Mouse (Mus musculus) liver, adult 2 months (tissue): ENCODE measurements around the gene Slc9a6. TPM values are rescaled to one million over a fixed set of nuclear protein-coding genes. Genes with fewer than 3 reads are reported as not detected.

Experiments
- DNase-seq: peaks from one replicate; pipeline ENCODE4 v3.0.0-alpha.2; 2011; ENCODE audit warnings: low read depth, low spot score; ENCODE audit errors: extremely low read depth
- H3K27ac ChIP-seq: fragments of 200-500 bp; replicated peaks from 2 replicates; pipeline ENCODE4 v1.5.1; 2012; ENCODE audit warnings: low read depth, mild to moderate bottlenecking, control low read depth, inconsistent platforms, low read length; ENCODE audit not compliant: insufficient read depth
- H3K27me3 ChIP-seq: fragments of 200-500 bp; 2 replicates; pipeline ENCODE4 v1.6.1; 2012; ENCODE audit warnings: mild to moderate bottlenecking, moderate library complexity, low read length, inconsistent platforms; ENCODE audit not compliant: control insufficient read depth, insufficient read depth
- H3K36me3 ChIP-seq: fragments of 200-500 bp; 2 replicates; pipeline ENCODE4 v1.6.1; 2012; ENCODE audit warnings: low read length, inconsistent platforms; ENCODE audit not compliant: control insufficient read depth, insufficient read depth
- H3K4me1 ChIP-seq: fragments of 200-500 bp; 2 replicates; pipeline ENCODE4 v1.6.1; 2011; ENCODE audit warnings: low read length; ENCODE audit not compliant: control insufficient read depth, insufficient read depth
- H3K4me3 ChIP-seq: fragments of 200-500 bp; 2 replicates; pipeline ENCODE4 v1.5.1; 2011; ENCODE audit warnings: low read depth, mild to moderate bottlenecking, control low read depth, low read length, moderate library complexity; ENCODE audit not compliant: insufficient read depth
- H3K79me2 ChIP-seq: fragments of 200-500 bp; 2 replicates; pipeline ENCODE4 v1.6.1; 2012; ENCODE audit warnings: inconsistent platforms, mild to moderate bottlenecking, low read length, moderate library complexity; ENCODE audit not compliant: control insufficient read depth, insufficient read depth
- H3K9ac ChIP-seq: fragments of 200-500 bp; 2 replicates; pipeline ENCODE4 v1.6.1; 2012; ENCODE audit warnings: low read depth, mild to moderate bottlenecking, control low read depth, inconsistent platforms, low read length
- CTCF ChIP-seq: fragments of 200-500 bp; IDR thresholded peaks from 2 replicates; pipeline ENCODE4 v1.5.1; 2011; ENCODE audit warnings: low read depth, low read length, control low read depth
- POLR2A ChIP-seq: fragments of 200-500 bp; IDR thresholded peaks from 2 replicates; pipeline ENCODE4 v1.6.1; 2011; ENCODE audit warnings: low read length, control low read depth; ENCODE audit not compliant: insufficient read depth; ENCODE audit errors: extremely low read depth
- WGBS: fragments of 180-500 bp; shearing (Covaris S2); methylation state at CpG from one replicate; pipeline ENCODE4 v1.1.7; 2018; 5-methylcytosine and 5-hydroxymethylcytosine counted together
- polyA plus RNA-seq: library from polyadenylated mRNA; depleted of rRNA; stranded (reverse); fragments of >200 nt; gene quantifications from 2 replicates; pipeline ENCODE4 v1.2.3, GENCODE M21; 2012
- total RNA-seq: library from RNA; depleted of rRNA; stranded (reverse); fragments of >200 nt; gene quantifications from 2 replicates; pipeline ENCODE4 v1.2.3, GENCODE M21; 2014

Gene Slc9a6
- total and polyA plus RNA-seq, 2 experiments = 7.8 to 11.5 TPM

- TF ChIP-seq POLR2A (no peak), CTCF (no peak)
- H3K27ac ChIP-seq = no peak overlapping the region
- H3K4me3 ChIP-seq = no peak overlapping the region
- H3K9ac ChIP-seq = no peak overlapping the region
- H3K79me2 ChIP-seq = peaks cover 7% of the 10 kb centered on the region; the same call in 1 of the 2 replicates
- H3K36me3 ChIP-seq = no peaks in the 10 kb centered on the region
- DNase-seq = peak; percentile 51
- WGBS = 57% methylated on average over 2 of the region's 2 CpGs
- peaks cover 6% of the 10 kb centered on the region; the same call in 1 of the 2 replicates for H3K4me1 ChIP-seq
- H3K27me3 ChIP-seq = no peaks in the 10 kb centered on the region
These were observed 3.0 kb upstream of the Slc9a6 start for GRCm38 (mm10) chrX:56606536-56606935.

GRCm38 (mm10) chrX:56607032-56607710, 2.4 kb upstream of the Slc9a6 start:
- no peaks in the 10 kb centered on the region for H3K27me3 ChIP-seq

GRCm38 (mm10) chrX:56609285-56609622, 303 bp upstream of the Slc9a6 start:
- no peak for DNase-seq
- peaks cover 6% of the 10 kb centered on the region; the same call in 1 of the 2 replicates for H3K4me1 ChIP-seq
- H3K4me3 ChIP-seq = peak overlapping the region; percentile 98
- no peak for TF ChIP-seq CTCF
- no peak for TF ChIP-seq POLR2A
- peak overlapping the region; percentile 69 for H3K9ac ChIP-seq
- WGBS = 14% methylated on average over 7 of the region's 7 CpGs
- H3K79me2 ChIP-seq = peaks cover 7% of the 10 kb centered on the region; the same call in 1 of the 2 replicates
- H3K27me3 ChIP-seq = no peaks in the 10 kb centered on the region
- peak overlapping the region; percentile 46 for H3K27ac ChIP-seq
- H3K36me3 ChIP-seq = no peaks in the 10 kb centered on the region

More at GRCm38 (mm10) chrX:56607032-56607710, 2.4 kb upstream of the Slc9a6 start:
- WGBS = 77% methylated on average over 7 of the region's 7 CpGs
- Histone ChIP-seq H3K4me3 (no peak overlapping the region), H3K4me1 (peaks cover 6% of the 10 kb centered on the region; the same call in 1 of the 2 replicates), H3K27ac (no peak overlapping the region), H3K79me2 (peaks cover 7% of the 10 kb centered on the region; the same call in 1 of the 2 replicates), H3K36me3 (no peaks in the 10 kb centered on the region), H3K9ac (no peak overlapping the region)
- TF ChIP-seq CTCF = no peak
- TF ChIP-seq POLR2A = no peak
- DNase-seq = no peak

- 1% methylated on average over 13 of the region's 13 CpGs for WGBS
- Histone ChIP-seq H3K36me3 (no peaks in the 10 kb centered on the region), H3K27ac (no peak overlapping the region), H3K4me1 (peaks cover 6% of the 10 kb centered on the region; the same call in 1 of the 2 replicates), H3K79me2 (peaks cover 7% of the 10 kb centered on the region; the same call in 1 of the 2 replicates), H3K27me3 (no peaks in the 10 kb centered on the region), H3K9ac (peak overlapping the region; percentile 82), H3K4me3 (peak overlapping the region; percentile 98)
- no peak for DNase-seq
- TF ChIP-seq CTCF (no peak), POLR2A (no peak)
These were observed 749 bp downstream of the Slc9a6 start for GRCm38 (mm10) chrX:56610318-56610694.

GRCm38 (mm10) chrX:56615236-56615635, 5.7 kb downstream of the Slc9a6 start:
- 85% methylated on average over 2 of the region's 2 CpGs for WGBS
- H3K36me3 ChIP-seq = no peaks in the 10 kb centered on the region
- no peaks in the 10 kb centered on the region for H3K27me3 ChIP-seq
- TF ChIP-seq CTCF (no peak), POLR2A (no peak)
- peaks cover 4% of the 10 kb centered on the region; the same call in 1 of the 2 replicates for H3K4me1 ChIP-seq
- DNase-seq = no peak
- H3K4me3 ChIP-seq = no peak overlapping the region
- no peak overlapping the region for H3K27ac ChIP-seq
- H3K9ac ChIP-seq = no peak overlapping the region
- H3K79me2 ChIP-seq = peaks cover 3% of the 10 kb centered on the region; the same call in 1 of the 2 replicates

GRCm38 (mm10) chrX:56636185-56636584, 26.6 kb downstream of the Slc9a6 start:
- H3K4me1 ChIP-seq = no peaks in the 10 kb centered on the region
- TF ChIP-seq POLR2A = no peak
- TF ChIP-seq CTCF = no peak
- 89% methylated on average over 5 of the region's 5 CpGs for WGBS
- H3K27ac ChIP-seq = no peak overlapping the region
- no peak overlapping the region for H3K4me3 ChIP-seq
- no peaks in the 10 kb centered on the region for H3K79me2 ChIP-seq
- H3K36me3 ChIP-seq = peaks cover 4% of the 10 kb centered on the region; the same call in 1 of the 2 replicates
- DNase-seq = no peak
- no peaks in the 10 kb centered on the region for H3K27me3 ChIP-seq
- H3K9ac ChIP-seq = no peak overlapping the region
